Mouse (Mus musculus) adrenal gland, postnatal 4 days (tissue): ENCODE results near the gene Olfr1054. TPM values are rescaled to one million over a fixed set of nuclear protein-coding genes. Genes with fewer than 3 reads are reported as not detected.
"Not testable (repeated sequence)": the region's sequence is repeated elsewhere in the genome, so short reads cannot be mapped to it uniquely, and the experiment has no call there.

Experiments
- DNase-seq, 2 experiments: peaks; one replicate each; pipeline ENCODE4 v3.0.0; 2021 to 2022; ENCODE audit warnings: low spot score in 2 of 2, mixed read lengths in 2 of 2
- long read RNA-seq, 2 experiments: library from polyadenylated mRNA; stranded (forward); transcript quantifications; one replicate each; pipeline ENCODE4 v2.0.0; 2021
- total RNA-seq, 2 experiments: library from RNA; stranded (reverse); gene quantifications; 2 replicates each; pipeline ENCODE4 v1.2.3; 2021

Gene Olfr1054
- total RNA-seq, result not detected
- long read RNA-seq, experiment 1, result 0 reads
- long read RNA-seq, experiment 2, result 0 reads

DNA sequence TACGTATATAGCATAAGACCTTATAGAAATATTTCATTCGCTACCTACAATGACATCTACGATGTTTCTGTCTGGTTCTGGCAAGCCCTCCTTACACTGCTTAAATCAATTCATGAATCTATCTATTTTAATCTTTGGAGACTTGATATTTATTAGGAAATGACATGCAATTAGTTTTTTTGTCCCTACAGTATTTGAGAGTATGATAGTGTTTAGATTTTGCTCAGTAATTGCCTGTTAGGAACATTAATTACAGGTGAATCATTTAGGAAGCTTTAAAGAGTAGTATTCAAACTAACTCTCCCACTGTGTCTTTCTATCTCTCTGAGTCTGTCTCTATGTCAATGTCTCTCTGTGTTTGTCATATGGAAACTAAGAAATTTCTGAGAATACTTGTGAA is at the start of gene Olfr1054:
TSS of gene Olfr1054 (minus strand) at position 101 of the 400 bp plus-strand sequence.
- no peak for DNase-seq

DNA sequence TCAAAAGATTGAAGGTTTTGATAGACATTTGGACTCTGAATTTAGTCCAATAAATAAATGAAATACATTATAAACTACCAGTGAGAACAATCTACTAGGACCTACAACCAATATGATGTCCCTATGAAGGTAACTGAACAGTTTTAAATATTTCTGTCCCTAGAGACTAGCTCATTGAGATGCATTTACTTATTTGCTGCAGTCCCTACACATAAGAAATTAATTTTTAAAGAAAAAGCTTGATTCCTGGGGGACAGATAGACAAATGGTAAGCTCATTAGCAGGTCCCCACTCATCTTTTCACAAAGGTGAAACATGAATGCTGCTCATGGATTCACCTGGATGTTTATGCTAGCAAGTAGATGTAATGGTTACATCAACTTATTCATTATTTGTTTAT is 43.1 kb upstream of the Olfr1054 start, which contains the start of gene Olfr1057:
TSS of gene Olfr1057 (minus strand) at position 101 of the 400 bp plus-strand sequence.
- DNase-seq, result no peak

DNA sequence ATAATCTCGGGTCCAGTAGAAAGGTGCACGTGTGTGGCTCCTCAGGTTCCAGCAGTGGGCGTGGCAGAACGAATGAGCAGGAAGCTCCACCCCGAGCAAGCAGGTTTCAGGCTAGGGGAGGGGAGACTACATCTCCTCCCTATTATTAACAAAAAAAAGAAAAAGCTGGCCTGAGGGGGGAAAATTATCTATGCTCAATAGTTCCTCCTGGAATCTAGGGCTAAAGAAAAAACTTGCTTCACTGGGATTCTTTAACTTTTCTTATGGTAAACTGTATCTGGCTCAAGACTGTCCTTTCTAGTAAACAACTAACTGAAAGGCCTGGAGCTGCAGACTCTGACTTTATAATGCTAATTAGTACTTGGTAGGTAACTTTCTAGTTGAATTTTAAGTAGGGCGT is 31.1 kb upstream of the Olfr1054 start:
- not testable (repeated sequence) for DNase-seq

DNA sequence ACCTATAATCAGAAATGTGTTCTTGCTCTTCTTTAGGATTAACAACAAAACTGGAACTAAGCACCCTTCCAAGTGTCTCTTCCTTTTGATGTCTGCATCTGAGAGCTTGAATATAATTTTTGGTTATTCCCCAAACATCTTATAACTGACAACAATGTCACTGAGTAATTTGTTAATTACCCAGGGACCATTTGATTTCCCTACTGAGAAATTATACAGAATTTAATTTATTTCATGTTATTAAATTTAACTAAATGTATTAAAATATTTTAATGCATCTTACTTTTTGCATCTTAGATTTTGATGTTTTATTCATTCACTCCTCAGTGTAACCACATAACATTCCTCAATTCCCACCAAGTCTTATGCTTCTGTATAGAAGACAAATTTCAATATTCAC is 27.1 kb upstream of the Olfr1054 start, which contains the start of gene Olfr1056:
TSS of gene Olfr1056 (minus strand) at position 101 of the 400 bp plus-strand sequence.
- DNase-seq, result no peak

DNA sequence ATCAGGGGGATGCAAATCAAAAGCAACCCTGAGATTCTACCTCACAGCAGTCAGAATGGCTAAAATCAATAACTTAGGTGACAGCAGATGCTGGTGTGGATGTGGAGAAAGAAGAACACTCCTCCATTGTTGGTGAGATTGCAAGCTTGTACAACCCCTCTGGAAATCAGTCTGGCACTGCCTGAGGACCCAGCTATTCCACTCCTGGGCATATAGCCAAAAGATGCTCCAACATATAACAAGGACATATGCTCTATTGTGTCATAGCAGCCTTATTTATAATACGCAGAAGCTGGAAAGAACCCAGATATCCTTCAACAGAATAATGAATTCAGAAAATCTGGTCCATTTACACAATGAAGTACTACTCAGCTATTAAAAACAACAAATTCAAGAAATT is 16.5 kb upstream of the Olfr1054 start:
- not testable (repeated sequence) for DNase-seq

DNA sequence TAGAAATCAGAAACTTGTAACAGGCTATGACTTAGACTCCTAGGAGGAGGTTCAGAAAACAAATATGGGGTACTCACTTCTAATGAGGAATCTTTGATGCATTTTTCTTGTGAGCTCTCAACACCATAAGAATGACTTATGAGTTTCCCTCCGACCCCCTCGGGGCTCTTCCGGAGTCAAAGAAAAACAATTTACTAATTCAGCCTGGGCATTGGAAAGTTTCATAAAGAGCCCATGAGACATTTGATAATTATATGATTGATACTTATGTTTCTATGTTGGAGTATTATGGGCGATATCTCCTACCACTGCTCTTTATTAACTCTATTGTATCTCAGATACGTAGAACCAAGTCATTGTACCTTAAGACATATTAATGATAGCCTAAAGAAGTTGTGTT is 15.0 kb upstream of the Olfr1054 start, which contains the start of gene Olfr1055:
TSS of gene Olfr1055 (minus strand) at position 101 of the 400 bp plus-strand sequence.
- no peak for DNase-seq

DNA sequence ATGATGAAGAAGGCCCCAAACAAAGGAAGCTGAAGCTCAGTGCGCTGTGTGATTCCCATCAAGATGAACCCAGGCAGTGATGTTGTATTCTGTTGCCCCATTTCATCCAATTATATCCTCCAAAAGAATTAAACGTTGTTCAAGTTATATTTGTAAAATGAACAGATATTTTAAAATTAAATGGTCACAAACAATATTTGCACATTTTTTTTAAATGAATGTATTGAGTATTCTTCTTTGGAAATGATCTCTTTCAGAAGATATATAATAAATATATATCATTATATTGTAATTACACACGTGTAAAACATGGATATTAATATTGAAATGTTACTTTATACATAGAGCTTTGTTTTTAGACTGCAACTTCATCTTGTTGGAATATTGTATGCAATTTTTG is 20.0 kb downstream of the Olfr1054 start, which contains the start of gene Olfr1053:
TSS of gene Olfr1053 (minus strand) at position 101 of the 400 bp plus-strand sequence.
- no peak for DNase-seq

DNA sequence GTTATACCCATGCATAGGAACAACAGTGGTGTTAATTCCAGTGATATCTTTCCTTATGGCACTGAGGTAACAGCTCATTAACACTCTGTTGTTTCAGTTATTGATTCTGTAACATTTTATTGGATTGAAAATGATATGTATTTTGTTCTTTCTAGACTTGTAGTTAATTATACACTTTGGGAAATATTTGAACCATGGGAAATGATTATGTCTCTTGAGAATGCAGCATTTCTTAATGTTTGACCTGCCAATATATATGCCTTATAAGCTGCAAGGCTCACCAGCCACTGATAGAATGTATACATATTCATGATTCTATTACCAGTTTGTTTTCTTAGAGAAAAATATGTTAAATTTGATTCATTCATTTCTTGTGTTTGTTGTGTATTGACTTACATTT is 43.1 kb downstream of the Olfr1054 start, which contains the start of gene Olfr1052:
TSS of gene Olfr1052 (plus strand) at position 301 of the 400 bp plus-strand sequence.
- DNase-seq, result no peak

Other genes with a start within 250 kb of the Olfr1054 start
- not detected for gene Olfr1037, start 248.0 kb downstream of the Olfr1054 start, total RNA-seq
- not detected for gene Olfr1039, start 199.5 kb downstream of the Olfr1054 start, total RNA-seq
- gene Olfr1040, start 188.7 kb downstream of the Olfr1054 start, total RNA-seq, result not detected
- not detected for gene Olfr1042, start 173.6 kb downstream of the Olfr1054 start, total RNA-seq
- gene Olfr1043, start 167.9 kb downstream of the Olfr1054 start, total RNA-seq, result not detected
- not detected for gene Olfr1044, start 157.6 kb downstream of the Olfr1054 start, total RNA-seq
- gene Olfr52, start 149.8 kb downstream of the Olfr1054 start, total RNA-seq, result not detected
- not detected for gene Olfr1045, start 132.4 kb downstream of the Olfr1054 start, total RNA-seq
- gene Olfr1046, start 116.1 kb downstream of the Olfr1054 start, total RNA-seq, result not detected
- gene Olfr1047, start 104.0 kb downstream of the Olfr1054 start, total RNA-seq, result not detected
- gene Olfr1048, start 95.1 kb downstream of the Olfr1054 start, total RNA-seq, result not detected
- gene Olfr1049, start 77.1 kb downstream of the Olfr1054 start, total RNA-seq, result not detected
- gene Olfr1051, start 56.3 kb downstream of the Olfr1054 start, total RNA-seq, result not detected
- gene Olfr1052, start 43.0 kb downstream of the Olfr1054 start, total RNA-seq, result not detected
- gene Olfr1053, start 20.1 kb downstream of the Olfr1054 start, total RNA-seq, result not detected
- not detected for gene Olfr1055, start 14.9 kb upstream of the Olfr1054 start, total RNA-seq
- not detected for gene Olfr1056, start 27.0 kb upstream of the Olfr1054 start, total RNA-seq
- gene Olfr1057, start 43.0 kb upstream of the Olfr1054 start, total RNA-seq, result not detected
- not detected for gene Olfr1058, start 53.1 kb upstream of the Olfr1054 start, total RNA-seq
- not detected for gene Olfr1061, start 78.6 kb upstream of the Olfr1054 start, total RNA-seq
- gene Olfr1062, start 91.3 kb upstream of the Olfr1054 start, total RNA-seq, result not detected
- not detected for gene Olfr1065, start 115.2 kb upstream of the Olfr1054 start, total RNA-seq
- gene Olfr1066, start 120.8 kb upstream of the Olfr1054 start, total RNA-seq, result not detected
- not detected for gene Olfr228, start 152.0 kb upstream of the Olfr1054 start, total RNA-seq
- gene Olfr1076, start 173.0 kb upstream of the Olfr1054 start, total RNA-seq, result not detected
- gene Olfr1079, start 207.0 kb upstream of the Olfr1054 start, total RNA-seq, result not detected
- not detected for gene Olfr1080, start 222.8 kb upstream of the Olfr1054 start, total RNA-seq